Mouse (Mus musculus) G1E-ER4 (cell line): Measurements from ENCODE around the gene Tmem108. TPM values are rescaled to one million over a fixed set of nuclear protein-coding genes. Genes with fewer than 3 reads are reported as not detected.

Source experiments
- GATA1 ChIP-seq: IDR thresholded peaks from one replicate; pipeline ENCODE4 v1.8.0; 2012; ENCODE audit warnings: low read length, inconsistent platforms
- polyA plus RNA-seq: library from polyadenylated mRNA; stranded (reverse); fragments of >175 nt; gene quantifications from 2 replicates; pipeline ENCODE4 v1.2.3, GENCODE M21; 2012

The Tmem108 gene
- polyA plus RNA-seq, 1 experiment: not detected

DNA sequence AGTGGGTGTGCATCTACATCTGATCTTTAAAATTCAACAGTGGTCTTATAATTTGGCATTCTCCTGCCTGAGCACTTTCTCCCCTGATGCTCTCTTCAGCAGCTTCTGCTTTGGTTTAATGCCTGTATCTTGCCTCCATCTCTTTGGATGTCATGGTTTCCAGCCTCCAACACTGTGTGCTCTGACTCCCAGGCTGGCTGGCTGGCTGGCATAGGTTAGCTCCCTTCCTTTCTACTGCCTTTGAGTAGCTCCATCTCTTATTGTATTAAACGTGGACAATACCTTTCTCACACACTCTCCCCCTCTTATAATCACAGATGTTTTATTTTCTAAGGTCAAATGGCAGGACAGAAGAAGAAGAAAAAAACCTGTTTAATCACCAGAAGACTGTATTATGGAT lies 296.3 kb downstream of the Tmem108 start:
- TF ChIP-seq GATA1: no peak

DNA sequence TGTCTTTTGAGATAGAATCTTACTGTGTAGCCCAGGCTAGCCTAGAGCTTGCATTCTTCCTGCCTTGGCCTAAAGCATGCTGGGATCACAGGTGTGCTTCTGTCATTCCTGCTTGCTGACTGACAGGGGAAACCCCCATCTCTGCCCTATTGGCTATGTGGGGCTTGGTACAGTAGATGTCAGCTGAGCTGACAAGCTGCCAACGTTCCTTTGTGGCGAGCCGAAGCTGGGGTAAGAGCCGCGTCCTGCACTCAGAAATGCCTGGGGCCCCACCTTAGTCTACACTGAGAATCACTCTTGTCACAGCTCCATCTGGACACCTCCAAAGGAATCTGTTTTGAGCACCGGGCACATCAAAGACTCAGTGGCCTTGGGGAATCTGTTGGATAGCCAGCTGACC lies 297.8 kb downstream of the Tmem108 start:
- no peak for TF ChIP-seq GATA1

DNA sequence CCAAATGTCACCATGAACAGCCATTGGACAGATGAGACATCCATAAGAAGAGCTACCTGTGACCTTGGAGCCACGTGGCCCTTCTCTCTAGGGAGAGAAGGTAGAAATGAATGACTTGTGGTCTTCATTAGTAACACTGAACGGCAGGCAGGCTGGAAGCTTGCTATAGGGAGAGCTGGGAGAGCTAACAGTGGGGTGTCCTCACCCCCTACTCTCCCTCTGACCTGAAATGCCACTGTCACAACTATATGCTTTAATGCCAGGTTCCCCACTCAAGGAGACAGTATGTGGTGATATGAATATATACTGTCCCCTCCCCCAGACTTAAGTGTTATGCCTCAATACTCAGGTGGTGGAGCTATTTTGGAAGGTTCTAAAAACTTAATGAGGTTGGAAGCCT lies 301.8 kb downstream of the Tmem108 start:
- no peak for TF ChIP-seq GATA1

- TF ChIP-seq GATA1: no peak
Measured at GRCm38 (mm10) chr9:103459307-103459706, 302.3 kb downstream of the Tmem108 start.

DNA sequence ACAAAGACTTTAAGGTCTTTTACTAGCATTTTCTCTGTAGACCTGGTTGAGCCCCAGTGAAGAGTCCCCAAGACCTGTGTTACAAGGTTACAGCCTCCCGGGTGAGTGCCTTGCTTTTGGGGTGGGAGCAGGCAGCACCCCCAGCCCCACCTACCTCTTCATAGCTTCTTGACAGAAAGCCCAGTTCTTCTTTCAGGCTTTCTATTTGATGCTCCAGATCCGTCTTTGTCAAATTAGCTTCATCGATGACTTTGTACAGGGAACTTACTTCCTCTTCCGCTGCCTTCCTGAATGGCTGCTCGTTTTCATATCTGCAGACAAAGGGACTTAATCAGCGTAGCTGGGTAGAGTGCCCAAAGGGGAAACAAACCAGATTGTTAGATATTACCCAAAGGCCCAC lies 312.0 kb downstream of the Tmem108 start:
- TF ChIP-seq GATA1: no peak

DNA sequence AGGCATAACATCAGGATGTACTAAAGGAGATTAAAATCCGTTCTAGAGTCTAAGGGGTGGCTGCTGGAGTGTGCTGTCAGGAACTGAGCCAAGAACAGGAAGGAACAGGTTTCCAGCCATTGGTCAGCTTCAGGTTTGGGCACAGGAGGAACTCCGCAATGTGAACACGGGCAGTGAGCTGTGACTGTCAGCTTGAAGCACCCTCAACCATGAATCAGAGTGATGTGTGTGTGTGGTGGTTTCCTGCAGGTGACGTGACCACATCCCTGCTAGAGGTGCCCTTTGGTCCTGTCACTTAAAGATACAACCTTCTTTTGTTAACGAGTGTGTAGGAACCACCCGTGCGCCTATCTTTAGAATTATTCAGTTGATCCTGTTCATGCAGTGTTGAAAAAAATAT lies 312.5 kb downstream of the Tmem108 start:
- no peak for TF ChIP-seq GATA1

DNA sequence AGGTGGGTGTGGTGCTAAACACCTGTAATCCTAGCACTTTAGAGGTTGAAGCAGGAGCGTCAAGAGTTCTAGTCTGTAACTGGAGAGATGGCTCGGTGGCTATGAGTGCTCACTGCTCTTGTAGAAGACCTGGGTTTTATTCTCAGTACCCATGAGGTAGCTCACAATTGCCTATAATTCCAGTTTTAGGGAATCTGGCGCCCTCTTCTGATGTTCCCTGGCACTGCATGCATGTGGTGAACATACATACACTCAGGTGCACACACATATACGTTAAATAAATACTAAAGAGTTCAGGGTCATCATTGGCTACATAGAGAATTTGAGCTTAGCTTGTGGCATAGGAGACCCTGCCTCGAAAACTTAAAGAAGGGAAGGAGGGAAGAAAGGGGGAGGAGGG lies 317.0 kb downstream of the Tmem108 start:
- no peak for TF ChIP-seq GATA1

- TF ChIP-seq GATA1: no peak
Measured at GRCm38 (mm10) chr9:103443824-103444185, 317.8 kb downstream of the Tmem108 start.

- no peak for TF ChIP-seq GATA1
Measured at GRCm38 (mm10) chr9:103443121-103443823, 318.4 kb downstream of the Tmem108 start.

- no peak for TF ChIP-seq GATA1
Measured at GRCm38 (mm10) chr9:103440597-103440996, 321.0 kb downstream of the Tmem108 start.

DNA sequence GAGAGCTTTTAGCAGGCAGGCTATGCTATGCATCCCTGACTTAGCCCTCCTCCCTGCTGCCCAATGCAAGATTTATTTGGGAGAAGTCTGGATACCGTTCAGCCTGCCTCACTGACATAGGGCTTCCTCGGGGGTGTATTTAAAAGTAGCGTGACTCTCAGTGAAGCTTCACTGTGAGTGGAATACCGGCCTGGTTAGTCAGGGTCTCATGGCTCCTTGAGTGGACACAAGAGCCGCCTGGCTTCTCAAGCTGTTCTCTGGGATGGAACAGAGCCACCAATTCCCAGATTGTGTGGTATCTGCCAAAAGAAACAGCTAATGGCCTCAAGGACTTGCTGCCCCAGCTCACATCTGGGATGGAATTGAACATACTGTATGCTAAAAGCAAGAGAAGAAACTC lies 324.5 kb downstream of the Tmem108 start:
- no peak for TF ChIP-seq GATA1

DNA sequence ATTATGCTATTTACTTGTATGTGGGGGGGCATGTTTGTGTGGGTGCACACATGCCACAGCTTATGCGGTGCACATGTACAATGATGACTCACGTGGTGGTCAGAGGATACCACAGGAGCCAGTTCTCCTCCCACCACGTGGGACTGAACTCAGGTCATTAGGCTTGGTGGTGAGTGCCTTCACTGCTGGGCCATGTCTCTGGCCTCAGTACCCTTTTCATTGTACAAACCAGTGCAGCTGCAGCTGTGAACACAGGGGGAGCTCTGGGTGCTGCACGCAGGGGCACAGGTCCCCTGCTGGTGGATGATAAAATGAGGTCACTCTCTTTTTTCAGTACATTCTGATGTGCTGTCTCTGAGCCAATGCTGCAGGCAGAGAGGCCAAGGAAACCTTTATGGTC lies 327.5 kb downstream of the Tmem108 start:
- no peak for TF ChIP-seq GATA1

Other genes with a start within 250 kb of the Tmem108 start
- gene Nphp3, start 240.7 kb upstream of the Tmem108 start, polyA plus RNA-seq: not detected in 2 replicates